Mouse (Mus musculus) liver, adult 2 months (tissue): ENCODE results near the gene Gp1ba.

Source experiments
- CTCF ChIP-seq: fragments of 200-500 bp; IDR thresholded peaks from 2 replicates; pipeline ENCODE4 v1.5.1; 2011; ENCODE audit warnings: low read depth, low read length, control low read depth
- POLR2A ChIP-seq: fragments of 200-500 bp; IDR thresholded peaks from 2 replicates; pipeline ENCODE4 v1.6.1; 2011; ENCODE audit warnings: low read length, control low read depth; ENCODE audit not compliant: insufficient read depth; ENCODE audit errors: extremely low read depth

- TF ChIP-seq POLR2A (no peak), CTCF (no peak)
Measured at GRCm38 (mm10) chr11:70653345-70654197, 14.6 kb downstream of the Gp1ba start.
